Mouse (Mus musculus): ENCODE results near the gene D930048N14Rik. TPM values are rescaled to one million over a fixed set of nuclear protein-coding genes. Genes with fewer than 3 reads are reported as not detected.

Gene D930048N14Rik
- total and polyA plus RNA-seq, 2 experiments from 2014 or later: 1.0 to 1.2 TPM

GRCm38 (mm10) chr11:51703379-51703998 is 52.7 kb downstream of the D930048N14Rik start:
- DNase-seq (ENCODE audit: low spot score): peak; percentile 37
- ATAC-seq (ENCODE audit: low FRiP score): no peak
- 65% methylated on average over 10 of the region's 10 CpGs for WGBS

GRCm38 (mm10) chr11:51706451-51706850 is 55.7 kb downstream of the D930048N14Rik start:
- Histone ChIP-seq H3K9ac (replicated peaks; ENCODE audit: low read length, poor library complexity, severe bottlenecking) (no peak overlapping the region), H3K36me3 (ENCODE audit: insufficient read depth, low read length) (peaks cover 41% of the 10 kb centered on the region), H3K4me2 (ENCODE audit: low read depth, low read length, poor library complexity, severe bottlenecking) (no peak overlapping the region), H3K27ac (ENCODE audit: low read depth, low read length) (no peak overlapping the region), H3K4me3 (ENCODE audit: low read depth, low read length) (no peak overlapping the region), H3K27me3 (ENCODE audit: insufficient read depth, low read length) (no peaks in the 10 kb centered on the region), H3K4me1 (ENCODE audit: insufficient read depth, low read length) (no peaks in the 10 kb centered on the region), H3K9me3 (ENCODE audit: low read length) (no peaks in the 10 kb centered on the region)
- WGBS: 97% methylated on average over 10 of the region's 10 CpGs
- no peak for TF ChIP-seq CTCF (IDR thresholded peaks at IDR 0.05)
- DNase-seq (ENCODE audit: low spot score) (no peak), ATAC-seq (ENCODE audit: low FRiP score) (no peak)

More at GRCm38 (mm10) chr11:51703379-51703998, 52.7 kb downstream of the D930048N14Rik start:
- Histone ChIP-seq H3K27ac (ENCODE audit: low read depth, low read length) (no peak overlapping the region), H3K4me3 (ENCODE audit: low read depth, low read length) (no peak overlapping the region), H3K9me3 (ENCODE audit: low read length) (no peaks in the 10 kb centered on the region), H3K4me1 (ENCODE audit: insufficient read depth, low read length) (no peaks in the 10 kb centered on the region), H3K36me3 (ENCODE audit: insufficient read depth, low read length) (peaks cover 53% of the 10 kb centered on the region), H3K9ac (replicated peaks; ENCODE audit: low read length, poor library complexity, severe bottlenecking) (no peak overlapping the region), H3K27me3 (ENCODE audit: insufficient read depth, low read length) (no peaks in the 10 kb centered on the region), H3K4me2 (ENCODE audit: low read depth, low read length, poor library complexity, severe bottlenecking) (no peak overlapping the region)
- peak; percentile 37 for TF ChIP-seq CTCF (IDR thresholded peaks at IDR 0.05)

GRCm38 (mm10) chr11:51707080-51707479 is 56.3 kb downstream of the D930048N14Rik start:
- ATAC-seq (ENCODE audit: low FRiP score) (no peak), DNase-seq (ENCODE audit: low spot score) (no peak)

More at GRCm38 (mm10) chr11:51707080-51707479, 56.3 kb downstream of the D930048N14Rik start:
- Histone ChIP-seq H3K4me3 (ENCODE audit: low read depth, low read length) (no peak overlapping the region), H3K27ac (ENCODE audit: low read depth, low read length) (no peak overlapping the region), H3K9ac (replicated peaks; ENCODE audit: low read length, poor library complexity, severe bottlenecking) (no peak overlapping the region), H3K4me1 (ENCODE audit: insufficient read depth, low read length) (no peaks in the 10 kb centered on the region), H3K4me2 (ENCODE audit: low read depth, low read length, poor library complexity, severe bottlenecking) (no peak overlapping the region), H3K9me3 (ENCODE audit: low read length) (no peaks in the 10 kb centered on the region), H3K27me3 (ENCODE audit: insufficient read depth, low read length) (no peaks in the 10 kb centered on the region), H3K36me3 (ENCODE audit: insufficient read depth, low read length) (peaks cover 46% of the 10 kb centered on the region)
- TF ChIP-seq CTCF (IDR thresholded peaks at IDR 0.05): no peak
- WGBS: 99% methylated on average over 13 of the region's 13 CpGs

Other genes starting within 250 kb of the D930048N14Rik start
- 6.6 and 7.5 TPM in 2 replicates for gene Phykpl, start 66.2 kb upstream of the D930048N14Rik start, total RNA-seq (2014; rRNA removed)
- 5.9 and 6.9 TPM in 2 replicates for gene Phykpl, start 66.2 kb upstream of the D930048N14Rik start, polyA plus RNA-seq (2015; fragmentation: Nextera tagmentation; extraction: Ambion mirVana)
- gene Hnrnpab, start 44.1 kb upstream of the D930048N14Rik start, total RNA-seq (2014; rRNA removed): 239 and 245 TPM in 2 replicates
- 191 and 220 TPM in 2 replicates for gene Hnrnpab, start 44.1 kb upstream of the D930048N14Rik start, polyA plus RNA-seq (2015; fragmentation: Nextera tagmentation; extraction: Ambion mirVana)
- 36.6 and 60.3 TPM in 2 replicates for gene Nhp2, start 31.2 kb upstream of the D930048N14Rik start, total RNA-seq (2014; rRNA removed)
- 88.4 and 96.1 TPM in 2 replicates for gene Nhp2, start 31.2 kb upstream of the D930048N14Rik start, polyA plus RNA-seq (2015; fragmentation: Nextera tagmentation; extraction: Ambion mirVana)
- gene Rmnd5b, start 15.1 kb upstream of the D930048N14Rik start, total RNA-seq (2014; rRNA removed): 70.1 and 93.9 TPM in 2 replicates
- 66.0 and 72.7 TPM in 2 replicates for gene Rmnd5b, start 15.1 kb upstream of the D930048N14Rik start, polyA plus RNA-seq (2015; fragmentation: Nextera tagmentation; extraction: Ambion mirVana)
- gene N4bp3, start 112 bp upstream of the D930048N14Rik start, total RNA-seq (2014; rRNA removed): 36.7 and 41.2 TPM in 2 replicates
- 24.7 and 26.8 TPM in 2 replicates for gene N4bp3, start 112 bp upstream of the D930048N14Rik start, polyA plus RNA-seq (2015; fragmentation: Nextera tagmentation; extraction: Ambion mirVana)
- gene 0610009B22Rik, start 37.9 kb downstream of the D930048N14Rik start, total RNA-seq (2014; rRNA removed): 22.7 and 31.8 TPM in 2 replicates
- gene 0610009B22Rik, start 37.9 kb downstream of the D930048N14Rik start, polyA plus RNA-seq (2015; fragmentation: Nextera tagmentation; extraction: Ambion mirVana): 81.9 and 83.4 TPM in 2 replicates
- 15.9 and 16.7 TPM in 2 replicates for gene Sec24a, start 112.7 kb downstream of the D930048N14Rik start, total RNA-seq (2014; rRNA removed)
- gene Sec24a, start 112.7 kb downstream of the D930048N14Rik start, polyA plus RNA-seq (2015; fragmentation: Nextera tagmentation; extraction: Ambion mirVana): 10.5 and 12.5 TPM in 2 replicates
- 115 TPM in 2 replicates for gene Sar1b, start 112.7 kb downstream of the D930048N14Rik start, total RNA-seq (2014; rRNA removed)
- gene Sar1b, start 112.7 kb downstream of the D930048N14Rik start, polyA plus RNA-seq (2015; fragmentation: Nextera tagmentation; extraction: Ambion mirVana): 230 and 239 TPM in 2 replicates
- gene Jade2, start 206.7 kb downstream of the D930048N14Rik start, total RNA-seq (2014; rRNA removed): 3.6 and 3.7 TPM in 2 replicates
- 0.95 and 0.98 TPM in 2 replicates for gene Jade2, start 206.7 kb downstream of the D930048N14Rik start, polyA plus RNA-seq (2015; fragmentation: Nextera tagmentation; extraction: Ambion mirVana)

Data from midbrain, postnatal 0 days (tissue).